Mouse (Mus musculus) adrenal gland, postnatal 14 days (tissue): ENCODE measurements at regions not wholly inside any gene's neighbourhood (a gene's known extent, or its start where the extent isn't known, plus 50 kb on each side); places are given as distances from the start of the nearest gene placed in this dataset.

Source experiments
- DNase-seq: peaks from one replicate; pipeline ENCODE4 v3.0.0; 2021; ENCODE audit warnings: mixed read lengths

DNA sequence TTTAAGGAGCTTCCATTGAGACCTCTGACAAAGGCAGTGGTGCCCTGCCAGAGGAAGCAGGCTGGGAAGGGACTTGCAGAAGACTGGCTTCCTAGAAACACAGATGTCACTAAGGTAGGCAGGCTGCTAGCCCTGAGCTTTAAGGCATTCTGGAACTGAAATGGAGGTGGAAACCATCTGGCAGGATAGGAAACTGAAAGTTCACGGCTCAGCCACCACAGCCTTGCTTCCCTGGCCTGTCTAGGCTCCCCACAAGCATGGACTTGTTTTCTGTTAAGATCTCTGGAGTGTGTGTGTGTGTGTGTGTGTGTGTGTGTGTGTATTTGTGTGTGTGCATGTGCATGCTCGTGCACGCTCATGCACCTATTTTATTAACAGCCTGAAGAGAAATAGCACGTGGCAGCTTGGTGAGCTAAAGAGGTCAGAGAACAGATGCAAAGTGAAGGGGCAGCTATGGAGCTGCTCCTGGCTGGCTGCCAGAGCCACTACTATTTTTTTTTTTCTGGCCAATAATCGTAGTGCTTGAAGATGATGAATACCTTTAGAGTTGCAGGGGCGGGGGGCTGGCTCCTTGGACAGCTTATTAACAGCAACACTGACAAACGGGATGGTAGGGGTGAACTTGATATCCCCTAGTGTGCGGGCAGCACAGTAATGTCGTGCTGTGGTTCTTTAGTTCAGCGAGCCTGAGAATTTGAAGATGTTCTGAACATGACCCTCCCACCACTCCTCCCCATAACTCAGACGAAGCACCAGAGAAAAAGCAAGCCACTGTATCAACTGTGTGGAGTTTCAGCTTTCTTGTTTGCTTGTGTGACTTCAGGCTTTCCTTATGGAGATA is 99.6 kb upstream of the Sesn3 start:
- peak; percentile 10 for DNase-seq

- DNase-seq: no peak
Measured at GRCm38 (mm10) chr9:14179777-14180176, 95.1 kb upstream of the Sesn3 start.

DNA sequence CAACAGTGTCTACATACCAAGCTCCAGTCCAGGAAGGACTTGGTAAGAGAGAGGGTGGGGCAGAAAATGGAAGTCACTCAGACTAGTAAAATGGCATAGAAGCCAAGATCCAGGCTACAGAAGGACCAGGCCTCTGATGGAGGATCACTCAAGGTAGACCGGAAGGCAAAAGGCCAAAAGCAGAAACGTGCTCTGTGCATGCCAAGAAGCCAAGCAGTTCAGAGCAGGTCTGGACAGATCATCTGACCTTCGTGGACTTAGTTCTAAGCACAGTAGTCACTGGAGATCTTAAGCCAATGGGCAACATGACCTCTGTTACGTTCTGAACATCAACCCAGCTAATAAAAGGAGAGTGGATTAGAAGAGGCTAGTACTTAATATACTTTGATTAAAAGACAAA is 90.6 kb upstream of the Sesn3 start:
- no peak for DNase-seq

DNA sequence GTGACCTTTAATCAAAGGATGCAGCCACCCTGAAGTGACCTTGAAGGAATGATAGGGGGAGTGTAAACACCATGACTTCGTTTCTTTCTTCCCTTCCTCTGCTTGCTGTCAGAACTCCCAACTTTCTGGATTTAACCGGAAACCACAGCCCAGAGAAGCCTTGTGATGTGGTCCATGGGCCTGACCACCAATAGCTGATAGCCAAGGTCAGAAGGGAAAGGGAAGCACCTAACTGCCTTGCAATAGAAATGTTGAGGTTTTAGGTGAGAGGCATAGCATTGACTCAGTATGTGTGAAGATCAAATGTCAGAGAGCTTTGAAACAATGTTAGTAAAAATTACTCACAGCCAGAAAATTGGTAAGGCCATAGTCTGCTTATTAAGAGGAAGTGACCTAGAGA is 89.2 kb upstream of the Sesn3 start:
- no peak for DNase-seq

DNA sequence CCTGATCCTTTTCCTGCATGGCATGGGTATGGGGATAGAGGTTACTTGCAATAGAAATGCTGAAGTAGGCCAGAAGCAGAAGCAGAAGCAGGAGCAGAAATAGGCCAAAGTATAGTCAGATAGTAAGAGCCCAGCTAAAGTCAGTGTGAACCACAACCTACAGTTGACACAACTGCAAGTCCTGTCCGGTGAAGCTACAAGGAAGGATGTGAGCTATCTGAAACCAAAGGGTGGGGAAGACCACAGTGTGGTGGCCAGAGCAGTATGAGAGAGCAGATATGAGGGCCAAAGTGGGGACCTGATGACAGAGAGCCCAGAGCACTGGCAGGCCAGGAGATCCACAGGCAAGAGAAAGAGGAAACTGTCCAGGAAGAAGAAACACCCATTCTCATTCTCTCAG is 87.1 kb upstream of the Sesn3 start:
- DNase-seq: no peak

- no peak for DNase-seq
Measured at GRCm38 (mm10) chr9:14188504-14188903, 86.4 kb upstream of the Sesn3 start.

DNA sequence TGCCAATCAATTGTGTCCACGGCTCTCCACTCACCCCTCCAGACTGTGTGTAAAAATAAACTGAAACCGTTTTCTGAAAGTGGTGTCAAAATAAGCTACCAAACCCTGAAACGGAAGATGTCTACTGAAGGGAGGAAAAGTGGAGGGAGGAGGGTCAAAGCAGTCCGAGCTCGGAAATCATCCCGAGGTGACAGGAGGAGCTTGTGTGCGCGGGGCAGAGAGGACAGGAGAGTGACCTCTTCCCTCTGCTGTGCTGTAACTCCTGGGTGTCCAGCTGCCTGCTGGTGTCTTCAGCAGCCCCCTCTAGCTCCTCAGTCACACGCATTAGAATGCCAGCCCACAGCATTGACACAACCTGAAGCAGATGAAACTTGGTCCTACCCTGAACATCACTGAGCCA is 84.2 kb upstream of the Sesn3 start:
- DNase-seq: no peak

DNA sequence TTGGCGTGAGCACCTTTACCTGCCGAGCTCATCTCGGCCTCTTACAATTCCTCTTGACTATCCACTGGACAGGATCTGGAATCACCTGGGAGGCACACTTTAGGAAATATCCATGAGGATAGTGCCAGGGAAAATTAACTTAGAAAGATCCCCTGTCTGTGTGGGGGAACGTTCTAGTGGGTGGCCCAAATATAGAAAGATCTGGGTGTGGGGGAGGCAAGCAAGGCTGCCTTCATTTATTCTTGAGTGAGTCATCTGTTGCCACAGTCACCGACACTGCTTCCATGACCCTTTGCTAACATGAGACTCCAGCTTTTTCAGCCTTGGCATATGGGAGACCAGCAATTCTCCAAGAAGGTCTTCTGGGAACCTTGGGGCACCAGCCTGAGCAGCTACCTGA is 80.1 kb upstream of the Sesn3 start:
- DNase-seq: no peak

- DNase-seq: no peak
Measured at GRCm38 (mm10) chr9:14199116-14199515, 75.8 kb upstream of the Sesn3 start.

GRCm38 (mm10) chr9:14199983-14200700 is 74.7 kb upstream of the Sesn3 start:
- DNase-seq: no peak

DNA sequence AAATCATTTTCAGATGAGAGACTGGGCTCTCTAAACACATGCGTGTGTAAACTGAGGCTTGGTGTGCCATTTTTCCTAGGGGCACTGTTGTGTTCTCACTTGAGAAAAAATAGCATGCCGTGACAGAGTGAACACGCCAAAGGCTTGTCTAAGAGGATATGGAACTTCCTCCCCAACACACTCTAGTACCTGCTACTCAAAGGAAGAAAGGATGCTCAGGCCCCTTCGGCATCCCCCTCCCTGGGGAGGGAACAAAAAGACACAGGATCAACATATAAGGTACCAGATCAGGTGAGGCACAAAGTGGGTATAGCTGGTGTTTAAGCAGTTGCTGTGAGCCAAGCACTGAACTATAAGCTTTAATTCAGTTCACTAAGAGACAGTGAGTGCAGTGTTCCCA is 74.0 kb upstream of the Sesn3 start:
- no peak for DNase-seq

DNA sequence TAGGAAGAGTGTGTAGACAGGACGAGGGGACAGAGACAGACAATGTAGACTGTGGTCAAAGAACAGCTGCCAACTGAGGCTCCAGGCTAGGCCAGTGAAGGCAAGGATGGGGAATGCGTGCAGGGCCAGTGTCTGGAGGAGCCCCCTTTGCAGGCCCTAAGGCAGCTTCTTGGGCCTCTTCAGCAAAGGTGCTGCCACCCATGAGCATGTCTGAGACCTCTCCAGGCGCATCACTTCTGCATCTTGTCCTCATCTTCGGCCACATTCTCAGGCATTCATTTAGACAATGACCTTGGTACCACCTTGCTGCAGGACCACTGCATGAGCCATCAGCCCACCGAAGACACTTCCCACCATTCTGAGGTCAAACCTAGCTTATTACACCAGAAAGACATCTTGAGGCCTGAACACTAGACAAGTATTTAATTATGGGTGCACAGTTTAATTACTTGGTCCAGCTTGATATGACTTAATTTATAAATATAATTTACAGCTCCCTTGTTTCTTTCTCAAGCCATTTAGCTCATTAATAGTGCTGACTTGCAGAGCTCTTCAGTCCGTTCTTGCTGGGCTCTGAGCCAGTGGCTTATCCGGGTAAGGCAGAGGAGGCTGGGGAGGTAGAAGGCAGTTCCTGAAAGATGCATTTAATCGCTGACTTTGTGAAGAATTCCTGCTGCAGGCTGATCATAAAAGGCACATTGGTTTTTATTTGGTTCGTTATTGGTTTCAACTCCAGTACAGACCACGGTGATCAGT is 72.1 kb upstream of the Sesn3 start:
- DNase-seq: peak; percentile 23

DNA sequence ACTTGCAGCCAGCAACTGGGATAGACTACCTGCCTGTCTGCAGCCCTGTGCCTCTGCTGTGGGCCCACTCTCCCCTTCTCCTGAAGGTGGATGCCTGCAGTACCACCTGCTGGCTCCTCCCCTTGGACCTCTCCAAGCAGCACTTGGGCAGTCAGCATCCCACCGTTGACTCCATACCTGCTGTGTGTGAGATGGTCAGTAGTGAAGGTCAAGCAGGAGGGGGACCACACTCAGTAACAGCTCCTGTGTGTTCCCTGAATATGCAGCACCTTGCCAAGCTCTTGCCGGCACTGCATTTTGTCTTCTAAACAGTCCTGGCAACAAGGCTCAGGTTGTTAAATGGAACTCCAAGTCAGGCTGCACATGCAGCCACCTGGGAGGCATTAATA is 71.6 kb upstream of the Sesn3 start:
- DNase-seq: no peak

GRCm38 (mm10) chr9:14203768-14204416 is 71.0 kb upstream of the Sesn3 start:
- no peak for DNase-seq

- DNase-seq: no peak
Measured at GRCm38 (mm10) chr9:14204817-14205216, 70.0 kb upstream of the Sesn3 start.

- DNase-seq: no peak
Measured at GRCm38 (mm10) chr9:14206838-14207560, 67.9 kb upstream of the Sesn3 start.

DNA sequence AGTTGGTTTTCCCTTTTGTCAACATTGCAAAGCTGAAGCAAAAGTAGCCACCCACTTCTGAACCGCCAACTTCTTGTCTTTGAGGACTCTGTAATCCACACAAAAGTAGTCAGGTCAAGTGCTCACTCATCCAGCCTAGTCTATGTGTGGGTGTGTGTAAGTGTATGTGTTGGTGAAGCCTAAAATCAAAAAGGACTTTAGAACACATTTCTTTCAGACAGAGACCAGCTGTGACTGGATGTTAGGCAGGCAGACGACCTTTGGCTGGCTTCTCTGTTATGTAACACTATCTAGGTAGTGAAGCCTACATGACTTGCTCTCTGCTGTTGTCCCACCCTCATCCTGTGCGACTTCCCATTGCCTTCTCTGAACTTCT is 67.3 kb upstream of the Sesn3 start:
- DNase-seq: no peak

GRCm38 (mm10) chr9:14213283-14213682 is 61.6 kb upstream of the Sesn3 start:
- DNase-seq: peak; percentile 34

DNA sequence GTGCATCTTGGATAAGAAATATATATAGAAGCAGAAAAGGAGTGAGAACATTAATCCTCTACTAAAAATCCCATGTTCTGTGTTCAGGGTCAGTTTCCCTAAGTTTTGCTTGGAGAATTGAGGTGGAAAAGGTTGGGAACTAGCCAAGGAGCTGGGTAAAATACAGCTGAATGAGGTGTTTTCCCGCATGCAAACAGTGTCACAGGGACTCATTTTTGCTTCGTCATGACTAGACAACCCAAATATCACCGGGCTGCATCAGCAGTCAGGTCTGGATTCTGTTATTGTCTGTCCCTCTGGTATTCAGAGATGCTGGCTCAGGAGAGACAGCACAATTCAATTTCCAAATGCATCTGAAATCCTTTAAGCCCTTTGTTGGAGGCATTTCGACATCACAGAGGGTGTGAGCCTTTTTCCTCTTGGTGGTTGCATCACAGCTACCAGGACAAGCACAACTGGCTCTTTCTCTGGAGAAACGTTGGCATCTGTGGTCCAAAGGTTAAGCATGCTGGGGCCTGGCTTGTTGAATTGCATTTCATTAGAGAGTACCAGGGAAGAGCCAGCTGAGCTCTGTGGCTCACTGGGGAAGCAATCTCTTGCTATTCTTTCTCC is 59.6 kb upstream of the Sesn3 start:
- DNase-seq: peak; percentile 48

GRCm38 (mm10) chr9:14215961-14216360 is 58.9 kb upstream of the Sesn3 start:
- no peak for DNase-seq

DNA sequence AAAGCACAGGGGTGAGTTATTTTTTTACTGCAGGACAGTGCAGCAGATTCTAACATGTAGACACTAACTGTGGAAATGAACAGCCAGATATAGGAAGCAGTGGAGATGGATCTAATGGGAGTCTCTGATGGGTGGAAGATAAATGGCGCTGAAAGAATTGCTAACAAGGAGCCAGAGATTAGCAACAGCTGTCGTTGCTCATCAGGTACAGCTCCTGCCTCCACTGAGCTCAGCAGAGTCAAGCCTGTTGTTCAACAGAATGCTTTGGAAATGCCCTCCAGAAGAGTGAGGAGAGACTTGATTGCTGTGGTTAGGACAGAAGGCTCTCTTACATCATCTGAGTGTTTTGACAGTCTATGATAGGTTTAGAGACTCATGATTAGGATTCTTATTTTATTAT is 51.9 kb upstream of the Sesn3 start:
- no peak for DNase-seq
